ENCODE assay signal across 15 mouse cellular contexts in the genomic region with DNA sequence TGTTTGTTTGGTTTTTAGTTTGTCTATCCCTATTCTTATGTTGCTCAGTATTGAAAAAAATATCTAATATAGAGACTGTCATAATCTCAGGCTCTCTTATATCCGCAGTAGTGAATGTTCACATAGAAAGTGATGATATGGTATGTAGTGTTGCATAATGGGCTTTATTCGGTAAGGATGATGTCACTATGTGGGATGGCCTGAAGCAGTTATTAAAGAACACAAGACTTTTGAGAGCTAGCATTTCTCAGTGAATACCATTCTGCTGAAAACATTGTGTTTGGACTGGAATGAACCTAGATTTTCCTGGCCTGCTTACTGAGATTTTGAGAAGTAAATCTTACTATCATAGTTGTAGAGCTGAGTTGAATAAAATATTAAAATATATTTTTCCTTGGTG.
"Had no signal": no experiment of that assay in that cellular context is flagged by ENCODE, and none has a peak within 500 bp of the region (broad histone marks: within the 10 kb centered on the region; RNA-seq: fewer than 3 reads in every experiment).

No protein-coding gene starts in this region.

- H3K36me3 ChIP-seq: kidney, embryonic 15.5 days; limb, embryonic 12.5 days; midbrain, embryonic 10.5 days; neural tube, embryonic 12.5 days had no signal

- H3K4me2 ChIP-seq: kidney, embryonic 15.5 days; limb, embryonic 12.5 days; liver, embryonic 13.5 days; neural tube, embryonic 12.5 days; stomach, embryonic 15.5 days had no signal

- H3K9ac ChIP-seq: kidney, embryonic 15.5 days; limb, embryonic 12.5 days; liver, embryonic 13.5 days; liver, postnatal 0 days; neural tube, embryonic 12.5 days; stomach, embryonic 15.5 days had no signal

- DNase-seq: kidney, adult 2 months; kidney, postnatal 14 days; layer of hippocampus, adult 9-11 months; layer of hippocampus, postnatal 36 days; liver; liver, embryonic 13.5 days; liver, postnatal 0 days; lung, postnatal 36 days; midbrain, embryonic 14.5 days; thymus, postnatal 4 days had no signal

- H3K9me3 ChIP-seq: kidney, embryonic 15.5 days; limb, embryonic 12.5 days; neural tube, embryonic 12.5 days; stomach, embryonic 15.5 days had no signal

- ATAC-seq: liver, postnatal 0 days had no signal

- H3K27ac ChIP-seq: kidney, embryonic 15.5 days; limb, embryonic 12.5 days; liver, embryonic 13.5 days; midbrain, embryonic 10.5 days; neural tube, embryonic 12.5 days; stomach, embryonic 15.5 days had no signal

- H3K4me3 ChIP-seq: kidney, embryonic 15.5 days; limb, embryonic 12.5 days; liver, embryonic 13.5 days; midbrain, embryonic 10.5 days; neural tube, embryonic 12.5 days; stomach, embryonic 15.5 days had no signal

- H3K27me3 ChIP-seq: kidney, embryonic 15.5 days; limb, embryonic 12.5 days; liver, embryonic 13.5 days; neural tube, embryonic 12.5 days; stomach, embryonic 15.5 days had no signal

- H3K4me1 ChIP-seq: limb, embryonic 12.5 days; neural tube, embryonic 12.5 days had no signal
